Mouse (Mus musculus) olfactory bulb, adult 2 months (tissue): ENCODE measurements at regions not wholly inside any gene's neighbourhood (a gene's known extent, or its start where the extent isn't known, plus 50 kb on each side); places are given as distances from the start of the nearest gene placed in this dataset.

Source experiments
- CTCF ChIP-seq: fragments of 200-500 bp; IDR thresholded peaks from 2 replicates; pipeline ENCODE4 v1.5.1; 2012; ENCODE audit warnings: low read depth, mild to moderate bottlenecking, low read length, moderate library complexity; ENCODE audit not compliant: insufficient read depth
- POLR2A ChIP-seq: fragments of 200-500 bp; IDR thresholded peaks from 2 replicates; pipeline ENCODE4 v1.6.1; 2012; ENCODE audit warnings: mild to moderate bottlenecking, low read depth, low read length, moderate library complexity; ENCODE audit not compliant: insufficient read depth

GRCm38 (mm10) chr13:5527400-5527799 lies 333.9 kb upstream of the Klf6 start:
- TF ChIP-seq CTCF (no peak), POLR2A (no peak)
